Mouse (Mus musculus) embryonic facial prominence, embryonic 13.5 days (tissue): ENCODE results near the gene 2010003K11Rik. TPM values are rescaled to one million over a fixed set of nuclear protein-coding genes. Genes with fewer than 3 reads are reported as not detected.
"Not testable (repeated sequence)": the region's sequence is repeated elsewhere in the genome, so short reads cannot be mapped to it uniquely, and the experiment has no call there.

Experiments used
- ATAC-seq: fragments of 200-750 bp; cut with Nextera tagmentation; 2 replicates; pipeline ENCODE4 v1.8.0; 2017; ENCODE audit warnings: low read depth; ENCODE audit not compliant: insufficient number of reproducible peaks, insufficient read depth, low FRiP score, low TSS enrichment
- H3K27ac ChIP-seq: fragments of 300-500 bp; sonication (generic); 2 replicates; pipeline ENCODE4 v1.5.1; 2015; ENCODE audit warnings: moderate library complexity, mild to moderate bottlenecking, inconsistent platforms
- H3K27me3 ChIP-seq: fragments of 300-500 bp; sonication (generic); 2 replicates; pipeline ENCODE4 v1.6.1; 2015; ENCODE audit warnings: mild to moderate bottlenecking, inconsistent platforms
- H3K36me3 ChIP-seq: fragments of 300-500 bp; sonication (generic); 2 replicates; pipeline ENCODE4 v1.6.1; 2015; ENCODE audit warnings: mild to moderate bottlenecking, inconsistent platforms
- H3K4me1 ChIP-seq: fragments of 300-500 bp; sonication (generic); 2 replicates; pipeline ENCODE4 v1.6.1; 2015; ENCODE audit warnings: inconsistent platforms
- H3K4me2 ChIP-seq: fragments of 300-500 bp; sonication (generic); 2 replicates; pipeline ENCODE4 v1.6.1; 2015; ENCODE audit warnings: moderate library complexity, mild to moderate bottlenecking, inconsistent platforms
- H3K4me3 ChIP-seq: fragments of 300-500 bp; sonication (generic); 2 replicates; pipeline ENCODE4 v1.5.1; 2015; ENCODE audit warnings: mild to moderate bottlenecking, inconsistent platforms
- H3K9ac ChIP-seq: fragments of 300-500 bp; sonication (generic); 2 replicates; pipeline ENCODE4 v1.6.1; 2015; ENCODE audit warnings: mild to moderate bottlenecking, inconsistent platforms
- H3K9me3 ChIP-seq: fragments of 300-500 bp; sonication (generic); 2 replicates; pipeline ENCODE4 v1.6.1; 2016; ENCODE audit warnings: inconsistent platforms
- WGBS: fragments of 180-500 bp; shearing (Covaris S2); methylation state at CpG from one replicate; pipeline ENCODE4 v1.1.7; 2015; ENCODE audit warnings: mixed read lengths; 5-methylcytosine and 5-hydroxymethylcytosine counted together
- polyA plus RNA-seq: library from polyadenylated mRNA; unstranded; fragments of >200 nt; fragmentation: Nextera tagmentation; extraction: Ambion mirVana; gene quantifications from 2 replicates; pipeline ENCODE4 v1.2.1, GENCODE M21; 2015

Gene 2010003K11Rik
- polyA plus RNA-seq, 1 experiment from 2014 or later: not detected

- ATAC-seq: peak; percentile 65
- Histone ChIP-seq H3K4me3 (peak overlapping the region; percentile 59), H3K4me1 (peaks cover 13% of the 10 kb centered on the region), H3K27me3 (peaks cover 34% of the 10 kb centered on the region), H3K27ac (peak overlapping the region; percentile 51; the same call in 1 of the 2 replicates), H3K9ac (peak overlapping the region; percentile 75), H3K4me2 (peak overlapping the region; percentile 98), H3K36me3 (no peaks in the 10 kb centered on the region), H3K9me3 (no peaks in the 10 kb centered on the region)
- under 1% methylated on average over 70 of the region's 70 CpGs for WGBS
Measured at GRCm38 (mm10) chr19:4476601-4477257, 21.7 kb downstream of the 2010003K11Rik start.

- WGBS: 75% methylated on average over 11 of the region's 11 CpGs
- Histone ChIP-seq H3K4me3 (no peak overlapping the region), H3K27ac (no peak overlapping the region), H3K4me1 (peaks cover 13% of the 10 kb centered on the region), H3K9me3 (no peaks in the 10 kb centered on the region), H3K27me3 (peaks cover 34% of the 10 kb centered on the region), H3K36me3 (no peaks in the 10 kb centered on the region), H3K9ac (no peak overlapping the region), H3K4me2 (no peak overlapping the region)
- no peak for ATAC-seq
Measured at GRCm38 (mm10) chr19:4475224-4475925, 23.0 kb downstream of the 2010003K11Rik start.

- H3K27me3 ChIP-seq: peaks cover 34% of the 10 kb centered on the region
- WGBS: 54% methylated on average over 3 of the region's 3 CpGs
- ATAC-seq: no peak
Measured at GRCm38 (mm10) chr19:4474739-4475138, 23.6 kb downstream of the 2010003K11Rik start.

GRCm38 (mm10) chr19:4473549-4473948 is 24.8 kb downstream of the 2010003K11Rik start:
- no peak for ATAC-seq
- H3K27me3 ChIP-seq: peaks cover 34% of the 10 kb centered on the region
- H3K9ac ChIP-seq: no peak overlapping the region
- H3K9me3 ChIP-seq: no peaks in the 10 kb centered on the region
- no peak overlapping the region for H3K4me2 ChIP-seq
- H3K36me3 ChIP-seq: no peaks in the 10 kb centered on the region
- no peak overlapping the region for H3K27ac ChIP-seq
- no peak overlapping the region for H3K4me3 ChIP-seq
- WGBS: 85% methylated on average over 5 of the region's 5 CpGs
- peaks cover 13% of the 10 kb centered on the region for H3K4me1 ChIP-seq

More at GRCm38 (mm10) chr19:4474739-4475138, 23.6 kb downstream of the 2010003K11Rik start:
- no peak overlapping the region for H3K9ac ChIP-seq
- H3K4me1 ChIP-seq: peaks cover 13% of the 10 kb centered on the region
- H3K36me3 ChIP-seq: no peaks in the 10 kb centered on the region
- H3K4me3 ChIP-seq: no peak overlapping the region
- no peaks in the 10 kb centered on the region for H3K9me3 ChIP-seq
- H3K4me2 ChIP-seq: no peak overlapping the region
- no peak overlapping the region for H3K27ac ChIP-seq

GRCm38 (mm10) chr19:4468363-4468762 is 30.0 kb downstream of the 2010003K11Rik start:
- H3K4me2 ChIP-seq: no peak overlapping the region
- peaks cover 5% of the 10 kb centered on the region; the same call in 1 of the 2 replicates for H3K4me1 ChIP-seq
- H3K4me3 ChIP-seq: no peak overlapping the region
- WGBS: 30% methylated on average over 5 of the region's 5 CpGs
- no peak overlapping the region for H3K9ac ChIP-seq
- ATAC-seq: no peak
- H3K27me3 ChIP-seq: no peaks in the 10 kb centered on the region
- H3K27ac ChIP-seq: no peak overlapping the region
- H3K9me3 ChIP-seq: no peaks in the 10 kb centered on the region
- no peaks in the 10 kb centered on the region for H3K36me3 ChIP-seq

- 88% methylated on average over 4 of the region's 4 CpGs for WGBS
- no peak overlapping the region for H3K9ac ChIP-seq
- no peak for ATAC-seq
- no peaks in the 10 kb centered on the region for H3K4me1 ChIP-seq
- H3K9me3 ChIP-seq: no peaks in the 10 kb centered on the region
- no peak overlapping the region for H3K4me2 ChIP-seq
- H3K27ac ChIP-seq: no peak overlapping the region
- H3K27me3 ChIP-seq: no peaks in the 10 kb centered on the region
- H3K36me3 ChIP-seq: no peaks in the 10 kb centered on the region
- H3K4me3 ChIP-seq: no peak overlapping the region
Measured at GRCm38 (mm10) chr19:4464666-4465065, 33.7 kb downstream of the 2010003K11Rik start.

- WGBS: 82% methylated on average over 8 of the region's 8 CpGs
- no peaks in the 10 kb centered on the region for H3K27me3 ChIP-seq
- H3K36me3 ChIP-seq: no peaks in the 10 kb centered on the region
- no peak overlapping the region for H3K4me2 ChIP-seq
- H3K27ac ChIP-seq: no peak overlapping the region
- H3K9ac ChIP-seq: no peak overlapping the region
- no peaks in the 10 kb centered on the region for H3K9me3 ChIP-seq
- H3K4me3 ChIP-seq: no peak overlapping the region
- ATAC-seq: no peak
- no peaks in the 10 kb centered on the region for H3K4me1 ChIP-seq
Measured at GRCm38 (mm10) chr19:4461981-4462380, 36.4 kb downstream of the 2010003K11Rik start.

- Histone ChIP-seq H3K4me2 (no peak overlapping the region), H3K27ac (no peak overlapping the region), H3K9me3 (no peaks in the 10 kb centered on the region), H3K36me3 (no peaks in the 10 kb centered on the region), H3K4me3 (no peak overlapping the region), H3K4me1 (peaks cover 22% of the 10 kb centered on the region), H3K27me3 (no peaks in the 10 kb centered on the region), H3K9ac (no peak overlapping the region)
- WGBS: 16% methylated on average over 11 of the region's 11 CpGs
- no peak for ATAC-seq
Measured at GRCm38 (mm10) chr19:4456227-4456626, 42.2 kb downstream of the 2010003K11Rik start.

GRCm38 (mm10) chr19:4455071-4455800 is 43.1 kb downstream of the 2010003K11Rik start:
- no peak overlapping the region for H3K4me2 ChIP-seq
- H3K9me3 ChIP-seq: no peaks in the 10 kb centered on the region
- H3K4me1 ChIP-seq: peaks cover 22% of the 10 kb centered on the region
- 75% methylated on average over 15 of the region's 15 CpGs for WGBS
- H3K27me3 ChIP-seq: no peaks in the 10 kb centered on the region
- no peak for ATAC-seq
- H3K9ac ChIP-seq: no peak overlapping the region
- H3K27ac ChIP-seq: no peak overlapping the region
- H3K36me3 ChIP-seq: no peaks in the 10 kb centered on the region
- H3K4me3 ChIP-seq: no peak overlapping the region

GRCm38 (mm10) chr19:4454040-4454439 is 44.3 kb downstream of the 2010003K11Rik start:
- H3K9ac ChIP-seq, ATAC-seq, H3K4me2 ChIP-seq, H3K4me3 ChIP-seq, H3K27me3 ChIP-seq, H3K36me3 ChIP-seq, H3K27ac ChIP-seq, H3K9me3 ChIP-seq: not testable (repeated sequence)
- H3K4me1 ChIP-seq: peaks cover 22% of the 10 kb centered on the region
- WGBS: 13% methylated on average over 1 of the region's 1 CpGs

- Histone ChIP-seq H3K9ac (no peak overlapping the region), H3K27ac (no peak overlapping the region), H3K36me3 (no peaks in the 10 kb centered on the region), H3K4me2 (no peak overlapping the region), H3K4me3 (no peak overlapping the region), H3K4me1 (peaks cover 22% of the 10 kb centered on the region), H3K9me3 (no peaks in the 10 kb centered on the region), H3K27me3 (no peaks in the 10 kb centered on the region)
- WGBS: 33% methylated on average over 4 of the region's 4 CpGs
- ATAC-seq: no peak
Measured at GRCm38 (mm10) chr19:4452525-4452924, 45.9 kb downstream of the 2010003K11Rik start.
